Mouse (Mus musculus): ENCODE data around the gene Krtap3-1.

The Krtap3-1 gene

GRCm38 (mm10) chr11:99521288-99521860 is 45.1 kb downstream of the Krtap3-1 start, which contains the start of gene Krt39:
Gene Krt39 (minus strand): TSS chr11:99521338.
- DNase-seq (ENCODE audit: low spot score in 2 of 2) = no peak
